Mouse (Mus musculus): Measurements from ENCODE around the gene Cdyl2. TPM values are rescaled to one million over a fixed set of nuclear protein-coding genes. Genes with fewer than 3 reads are reported as not detected.

Gene Cdyl2
- polyA plus RNA-seq, 2 experiments = 3.1 to 8.7 TPM

GRCm38 (mm10) chr8:116692931-116693330 lies 39.9 kb downstream of the Cdyl2 start:
- no peak for TF ChIP-seq POLR2A (IDR thresholded peaks at IDR 0.05; ENCODE audit: borderline replicate concordance, extremely low read depth, insufficient read depth, insufficient read length)
- Histone ChIP-seq H3K9me3 (ENCODE audit: control insufficient read depth, low read length) (no peaks in the 10 kb centered on the region), H3K4me3 (replicated peaks; ENCODE audit: low read length) (no peak overlapping the region), H3K36me3 (ENCODE audit: control insufficient read depth, insufficient read depth, low read length) (no peaks in the 10 kb centered on the region), H3K4me1 (ENCODE audit: control insufficient read depth, insufficient read depth, low read length) (peaks cover 3% of the 10 kb centered on the region; the same call in 1 of the 2 replicates), H3K27ac (replicated peaks; ENCODE audit: low read depth, low read length) (no peak overlapping the region), H3K4me2 (replicated peaks; ENCODE audit: low read depth, low read length, severe bottlenecking) (no peak overlapping the region), H3K9ac (ENCODE audit: low read depth, low read length, severe bottlenecking) (no peak overlapping the region), H3K27me3 (ENCODE audit: control insufficient read depth, insufficient read depth, low read length) (no peaks in the 10 kb centered on the region)
- DNase-seq (ENCODE audit: low spot score) = no peak
- no peak for ATAC-seq (ENCODE audit: low FRiP score, low read depth)
- WGBS = 79% methylated on average over 15 of the region's 15 CpGs

- TF ChIP-seq POLR2A (IDR thresholded peaks at IDR 0.05; ENCODE audit: borderline replicate concordance, extremely low read depth, insufficient read depth, insufficient read length) = no peak
- ATAC-seq (ENCODE audit: low FRiP score, low read depth) (peak; percentile 44; the same call in 1 of the 2 replicates), DNase-seq (ENCODE audit: low spot score) (no peak)
- Histone ChIP-seq H3K27ac (replicated peaks; ENCODE audit: low read depth, low read length) (no peak overlapping the region), H3K9me3 (ENCODE audit: control insufficient read depth, low read length) (no peaks in the 10 kb centered on the region), H3K27me3 (ENCODE audit: control insufficient read depth, insufficient read depth, low read length) (no peaks in the 10 kb centered on the region), H3K4me2 (replicated peaks; ENCODE audit: low read depth, low read length, severe bottlenecking) (no peak overlapping the region), H3K9ac (ENCODE audit: low read depth, low read length, severe bottlenecking) (no peak overlapping the region), H3K4me3 (replicated peaks; ENCODE audit: low read length) (no peak overlapping the region), H3K36me3 (ENCODE audit: control insufficient read depth, insufficient read depth, low read length) (no peaks in the 10 kb centered on the region), H3K4me1 (ENCODE audit: control insufficient read depth, insufficient read depth, low read length) (peaks cover 7% of the 10 kb centered on the region; the same call in 1 of the 2 replicates)
- 36% methylated on average over 3 of the region's 3 CpGs for WGBS
Observed at GRCm38 (mm10) chr8:116689741-116690140, 43.0 kb downstream of the Cdyl2 start.

DNA sequence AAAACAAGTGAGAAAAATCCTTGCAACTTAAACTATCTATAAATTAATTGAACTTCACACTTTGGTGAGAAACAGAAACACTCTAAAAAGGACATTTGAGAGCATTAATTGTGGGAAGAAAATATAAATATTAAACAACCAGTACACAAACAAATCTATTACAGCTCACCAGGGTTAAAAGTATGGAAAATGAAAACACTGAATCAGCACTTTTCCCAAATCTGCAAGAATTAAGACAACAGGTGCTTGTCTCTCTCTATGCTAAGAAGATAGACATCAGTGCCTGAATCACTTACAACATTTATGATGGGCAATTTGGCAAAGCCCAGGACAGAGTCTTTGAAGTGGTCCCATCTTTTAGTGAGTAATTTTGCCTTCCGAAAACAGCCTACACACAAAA lies 56.6 kb downstream of the Cdyl2 start:
- Histone ChIP-seq H3K4me1 (ENCODE audit: control insufficient read depth, insufficient read depth, low read length) (no peaks in the 10 kb centered on the region), H3K9me3 (ENCODE audit: control insufficient read depth, low read length) (no peaks in the 10 kb centered on the region), H3K4me2 (replicated peaks; ENCODE audit: low read depth, low read length, severe bottlenecking) (no peak overlapping the region), H3K27me3 (ENCODE audit: control insufficient read depth, insufficient read depth, low read length) (no peaks in the 10 kb centered on the region), H3K9ac (ENCODE audit: low read depth, low read length, severe bottlenecking) (no peak overlapping the region), H3K36me3 (ENCODE audit: control insufficient read depth, insufficient read depth, low read length) (no peaks in the 10 kb centered on the region), H3K27ac (replicated peaks; ENCODE audit: low read depth, low read length) (no peak overlapping the region), H3K4me3 (replicated peaks; ENCODE audit: low read length) (no peak overlapping the region)
- ATAC-seq (ENCODE audit: low FRiP score, low read depth) (no peak), DNase-seq (ENCODE audit: low spot score) (no peak)
- no peak for TF ChIP-seq POLR2A (IDR thresholded peaks at IDR 0.05; ENCODE audit: borderline replicate concordance, extremely low read depth, insufficient read depth, insufficient read length)
- 67% methylated on average over 1 of the region's 1 CpGs for whole genome bisulfite sequencing

- no peak for TF ChIP-seq POLR2A (IDR thresholded peaks at IDR 0.05; ENCODE audit: borderline replicate concordance, extremely low read depth, insufficient read depth, insufficient read length)
- no peaks in the 10 kb centered on the region for H3K4me1 ChIP-seq (ENCODE audit: control insufficient read depth, insufficient read depth, low read length)
- no peaks in the 10 kb centered on the region for H3K36me3 ChIP-seq (ENCODE audit: control insufficient read depth, insufficient read depth, low read length)
- no peak overlapping the region for H3K27ac ChIP-seq (replicated peaks; ENCODE audit: low read depth, low read length)
- H3K9me3 ChIP-seq (ENCODE audit: control insufficient read depth, low read length) = no peaks in the 10 kb centered on the region
- ATAC-seq (ENCODE audit: low FRiP score, low read depth) (no peak), DNase-seq (ENCODE audit: low spot score) (no peak)
- no peak overlapping the region for H3K4me2 ChIP-seq (replicated peaks; ENCODE audit: low read depth, low read length, severe bottlenecking)
- WGBS = 68% methylated on average over 10 of the region's 10 CpGs
- H3K4me3 ChIP-seq (replicated peaks; ENCODE audit: low read length) = no peak overlapping the region
- H3K27me3 ChIP-seq (ENCODE audit: control insufficient read depth, insufficient read depth, low read length) = no peaks in the 10 kb centered on the region
- H3K9ac ChIP-seq (ENCODE audit: low read depth, low read length, severe bottlenecking) = no peak overlapping the region
Observed at GRCm38 (mm10) chr8:116673966-116674805, 58.6 kb downstream of the Cdyl2 start.

- Histone ChIP-seq H3K9ac (ENCODE audit: low read depth, low read length, severe bottlenecking) (no peak overlapping the region), H3K27ac (replicated peaks; ENCODE audit: low read depth, low read length) (no peak overlapping the region), H3K27me3 (ENCODE audit: control insufficient read depth, insufficient read depth, low read length) (no peaks in the 10 kb centered on the region), H3K4me1 (ENCODE audit: control insufficient read depth, insufficient read depth, low read length) (no peaks in the 10 kb centered on the region), H3K9me3 (ENCODE audit: control insufficient read depth, low read length) (no peaks in the 10 kb centered on the region), H3K36me3 (ENCODE audit: control insufficient read depth, insufficient read depth, low read length) (no peaks in the 10 kb centered on the region), H3K4me2 (replicated peaks; ENCODE audit: low read depth, low read length, severe bottlenecking) (no peak overlapping the region), H3K4me3 (replicated peaks; ENCODE audit: low read length) (no peak overlapping the region)
- ATAC-seq (ENCODE audit: low FRiP score, low read depth) (no peak), DNase-seq (ENCODE audit: low spot score) (no peak)
- 81% methylated on average over 8 of the region's 8 CpGs for WGBS
- no peak for TF ChIP-seq POLR2A (IDR thresholded peaks at IDR 0.05; ENCODE audit: borderline replicate concordance, extremely low read depth, insufficient read depth, insufficient read length)
Observed at GRCm38 (mm10) chr8:116673493-116673892, 59.3 kb downstream of the Cdyl2 start.
